Mouse (Mus musculus): ENCODE results near the gene Agbl2. TPM values are rescaled to one million over a fixed set of nuclear protein-coding genes. Genes with fewer than 3 reads are reported as not detected.

Gene Agbl2
- total and polyA plus RNA-seq, 2 experiments from 2014 or later = 0.26 to 0.51 TPM

- TF ChIP-seq CTCF (IDR thresholded peaks at IDR 0.05; ENCODE audit: low read depth) = no peak
- DNase-seq (ENCODE audit: low spot score) (no peak), ATAC-seq (no peak)
- H3K27me3 ChIP-seq (ENCODE audit: insufficient read depth, low read length) = no peaks in the 10 kb centered on the region
- H3K9ac ChIP-seq (replicated peaks; ENCODE audit: low read length) = no peak overlapping the region
- H3K27ac ChIP-seq = no peak overlapping the region
- no peaks in the 10 kb centered on the region for H3K9me3 ChIP-seq (ENCODE audit: low read length)
- peaks cover 56% of the 10 kb centered on the region for H3K36me3 ChIP-seq (ENCODE audit: insufficient read depth, low read length)
- peaks cover under 1% of the 10 kb centered on the region; the same call in 1 of the 2 replicates for H3K4me1 ChIP-seq (ENCODE audit: insufficient read depth, low read length)
- no peak overlapping the region for H3K4me3 ChIP-seq (ENCODE audit: low read length)
- WGBS = over 99% methylated on average over 3 of the region's 3 CpGs
- no peak overlapping the region for H3K4me2 ChIP-seq (ENCODE audit: low read depth, low read length)
Observed at GRCm38 (mm10) chr2:90754188-90754587, 28.3 kb upstream of the Agbl2 start.

- no peak overlapping the region for H3K9ac ChIP-seq (replicated peaks; ENCODE audit: low read length)
- TF ChIP-seq CTCF (IDR thresholded peaks at IDR 0.05; ENCODE audit: low read depth) = no peak
- no peaks in the 10 kb centered on the region for H3K4me1 ChIP-seq (ENCODE audit: insufficient read depth, low read length)
- WGBS = 85% methylated on average over 3 of the region's 3 CpGs
- no peaks in the 10 kb centered on the region for H3K9me3 ChIP-seq (ENCODE audit: low read length)
- DNase-seq (ENCODE audit: low spot score) = no peak
- no peaks in the 10 kb centered on the region for H3K27me3 ChIP-seq (ENCODE audit: insufficient read depth, low read length)
- H3K27ac ChIP-seq = no peak overlapping the region
- H3K4me2 ChIP-seq (ENCODE audit: low read depth, low read length) = no peak overlapping the region
- ATAC-seq = no peak
- peaks cover 61% of the 10 kb centered on the region for H3K36me3 ChIP-seq (ENCODE audit: insufficient read depth, low read length)
- no peak overlapping the region for H3K4me3 ChIP-seq (ENCODE audit: low read length)
Observed at GRCm38 (mm10) chr2:90765123-90765522, 17.4 kb upstream of the Agbl2 start.

GRCm38 (mm10) chr2:90781323-90781722 lies 1.2 kb upstream of the Agbl2 start:
- ATAC-seq = no peak
- 0 out of 2 replicates have a peak, but pooled peaks cover 4% of the 10 kb centered on the region for H3K27me3 ChIP-seq (ENCODE audit: insufficient read depth, low read length)
- no peak for TF ChIP-seq CTCF (IDR thresholded peaks at IDR 0.05; ENCODE audit: low read depth)
- peaks cover 31% of the 10 kb centered on the region for H3K36me3 ChIP-seq (ENCODE audit: insufficient read depth, low read length)
- H3K9me3 ChIP-seq (ENCODE audit: low read length) = no peaks in the 10 kb centered on the region
- H3K9ac ChIP-seq (replicated peaks; ENCODE audit: low read length) = no peak overlapping the region
- H3K4me3 ChIP-seq (ENCODE audit: low read length) = no peak overlapping the region
- 43% methylated on average over 3 of the region's 3 CpGs for WGBS
- H3K27ac ChIP-seq = no peak overlapping the region
- DNase-seq (ENCODE audit: low spot score) = no peak
- H3K4me2 ChIP-seq (ENCODE audit: low read depth, low read length) = no peak overlapping the region
- H3K4me1 ChIP-seq (ENCODE audit: insufficient read depth, low read length) = no peaks in the 10 kb centered on the region

GRCm38 (mm10) chr2:90781938-90782337 lies 589 bp upstream of the Agbl2 start:
- TF ChIP-seq CTCF (IDR thresholded peaks at IDR 0.05; ENCODE audit: low read depth) = no peak

GRCm38 (mm10) chr2:90782901-90783486 lies 467 bp downstream of the Agbl2 start:
- Histone ChIP-seq H3K9me3 (ENCODE audit: low read length) (no peaks in the 10 kb centered on the region), H3K4me2 (ENCODE audit: low read depth, low read length) (peak overlapping the region; percentile 73), H3K27ac (no peak overlapping the region), H3K27me3 (ENCODE audit: insufficient read depth, low read length) (0 out of 2 replicates have a peak, but pooled peaks cover 4% of the 10 kb centered on the region), H3K4me1 (ENCODE audit: insufficient read depth, low read length) (no peaks in the 10 kb centered on the region), H3K9ac (replicated peaks; ENCODE audit: low read length) (no peak overlapping the region; the same call in 1 of the 2 replicates), H3K36me3 (ENCODE audit: insufficient read depth, low read length) (peaks cover 22% of the 10 kb centered on the region), H3K4me3 (ENCODE audit: low read length) (peak overlapping the region; percentile 36)
- DNase-seq (ENCODE audit: low spot score) = peak; percentile 4
- WGBS = 2% methylated on average over 28 of the region's 29 CpGs
- TF ChIP-seq CTCF (IDR thresholded peaks at IDR 0.05; ENCODE audit: low read depth) = no peak
- ATAC-seq = peak; percentile 60

More at GRCm38 (mm10) chr2:90781938-90782337, 589 bp upstream of the Agbl2 start:
- Histone ChIP-seq H3K4me1 (ENCODE audit: insufficient read depth, low read length) (no peaks in the 10 kb centered on the region), H3K4me3 (ENCODE audit: low read length) (no peak overlapping the region), H3K27ac (no peak overlapping the region), H3K9ac (replicated peaks; ENCODE audit: low read length) (no peak overlapping the region), H3K36me3 (ENCODE audit: insufficient read depth, low read length) (peaks cover 31% of the 10 kb centered on the region), H3K9me3 (ENCODE audit: low read length) (no peaks in the 10 kb centered on the region), H3K4me2 (ENCODE audit: low read depth, low read length) (no peak overlapping the region), H3K27me3 (ENCODE audit: insufficient read depth, low read length) (0 out of 2 replicates have a peak, but pooled peaks cover 4% of the 10 kb centered on the region)
- ATAC-seq (no peak), DNase-seq (ENCODE audit: low spot score) (no peak)
- WGBS = 40% methylated on average over 2 of the region's 2 CpGs

- Histone ChIP-seq H3K9ac (replicated peaks; ENCODE audit: low read length) (no peak overlapping the region), H3K27me3 (ENCODE audit: insufficient read depth, low read length) (0 out of 2 replicates have a peak, but pooled peaks cover 4% of the 10 kb centered on the region), H3K4me1 (ENCODE audit: insufficient read depth, low read length) (no peaks in the 10 kb centered on the region), H3K9me3 (ENCODE audit: low read length) (no peaks in the 10 kb centered on the region), H3K36me3 (ENCODE audit: insufficient read depth, low read length) (no peaks in the 10 kb centered on the region), H3K4me2 (ENCODE audit: low read depth, low read length) (no peak overlapping the region), H3K27ac (no peak overlapping the region), H3K4me3 (ENCODE audit: low read length) (no peak overlapping the region)
- no peak for TF ChIP-seq CTCF (IDR thresholded peaks at IDR 0.05; ENCODE audit: low read depth)
- ATAC-seq (no peak), DNase-seq (ENCODE audit: low spot score) (no peak)
- WGBS = 92% methylated on average over 2 of the region's 2 CpGs
Observed at GRCm38 (mm10) chr2:90788126-90788525, 5.6 kb downstream of the Agbl2 start.

Measured in hindbrain, postnatal 0 days (tissue).